Mouse (Mus musculus) megakaryocyte-erythroid progenitor cell, adult 5-6 weeks (primary cell): ENCODE measurements around the gene Gimap7. TPM values are rescaled to one million over a fixed set of nuclear protein-coding genes. Genes with fewer than 3 reads are reported as not detected.

Experiments used
- ATAC-seq: replicated peaks from 2 replicates; pipeline ENCODE4 v1.8.0; 2016; ENCODE audit warnings: mild to moderate bottlenecking, inconsistent platforms; ENCODE audit not compliant: severe bottlenecking, poor library complexity, low FRiP score, low TSS enrichment
- total RNA-seq, 2 experiments: library from RNA; stranded (forward) in 1 of 2; stranded (reverse) in 1 of 2; fragments of 200-1000, 215-1000 nt in 1 of 2; fragments of >200 nt in 1 of 2; fragmentation: Nextera tagmentation in 1 of 2; gene quantifications; 2 replicates each; pipeline ENCODE4 v1.2.3; 2014 to 2017

The Gimap7 gene
- total RNA-seq, 2 experiments from 2014 or later: 1.4 to 4.6 TPM

DNA sequence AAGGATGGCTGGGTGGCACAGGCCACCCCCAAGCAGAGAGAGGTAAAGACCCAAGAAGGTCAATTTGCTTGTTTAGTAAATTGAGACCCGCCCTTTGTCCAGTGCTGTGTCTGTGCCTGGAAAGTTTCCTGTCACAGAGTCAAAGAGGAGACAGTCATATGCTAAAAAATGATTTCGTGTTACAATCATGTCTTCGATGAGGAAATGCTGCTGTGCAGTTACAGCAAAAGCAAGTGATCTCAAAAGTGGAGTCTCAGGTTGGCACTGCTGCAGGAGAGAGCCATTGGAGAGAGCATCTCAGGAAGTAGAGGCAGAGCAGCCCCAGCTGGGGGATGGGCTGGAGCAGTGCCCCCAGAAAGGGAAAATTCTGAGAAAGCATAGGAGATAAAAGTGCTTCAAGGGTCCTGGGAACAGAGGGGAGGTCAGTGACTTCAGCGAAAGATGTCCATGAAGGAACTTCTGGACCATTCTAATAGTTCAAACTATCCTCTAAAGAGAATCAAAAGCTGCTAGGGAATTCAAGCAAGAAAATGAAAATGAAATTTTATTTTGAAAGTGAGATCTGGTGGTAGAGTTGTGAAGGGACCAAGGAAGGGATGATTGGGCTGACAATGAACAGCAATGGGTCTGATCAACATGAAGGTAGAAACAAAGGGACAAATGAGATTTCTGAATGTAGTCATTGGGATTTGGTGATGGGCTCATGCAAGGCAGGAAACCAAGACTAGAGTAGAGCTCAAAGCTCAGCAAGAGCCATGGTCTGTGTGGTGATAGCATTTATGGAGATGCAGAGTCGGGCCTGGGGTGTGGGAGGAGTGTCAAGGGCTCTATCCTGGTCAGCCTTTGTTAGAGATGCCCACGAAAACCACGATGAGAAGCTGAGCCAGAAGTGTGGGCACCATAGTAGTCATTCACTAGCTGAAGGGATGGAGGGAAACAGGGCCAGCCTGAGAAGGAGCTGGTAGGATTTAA is 32.4 kb upstream of the Gimap7 start:
- no peak for ATAC-seq

GRCm38 (mm10) chr6:48687077-48687476 is 31.3 kb upstream of the Gimap7 start:
- no peak for ATAC-seq

- no peak for ATAC-seq
These were observed 29.1 kb upstream of the Gimap7 start for GRCm38 (mm10) chr6:48689320-48689719.

- no peak for ATAC-seq
These were observed 25.5 kb upstream of the Gimap7 start for GRCm38 (mm10) chr6:48692962-48693361.

DNA sequence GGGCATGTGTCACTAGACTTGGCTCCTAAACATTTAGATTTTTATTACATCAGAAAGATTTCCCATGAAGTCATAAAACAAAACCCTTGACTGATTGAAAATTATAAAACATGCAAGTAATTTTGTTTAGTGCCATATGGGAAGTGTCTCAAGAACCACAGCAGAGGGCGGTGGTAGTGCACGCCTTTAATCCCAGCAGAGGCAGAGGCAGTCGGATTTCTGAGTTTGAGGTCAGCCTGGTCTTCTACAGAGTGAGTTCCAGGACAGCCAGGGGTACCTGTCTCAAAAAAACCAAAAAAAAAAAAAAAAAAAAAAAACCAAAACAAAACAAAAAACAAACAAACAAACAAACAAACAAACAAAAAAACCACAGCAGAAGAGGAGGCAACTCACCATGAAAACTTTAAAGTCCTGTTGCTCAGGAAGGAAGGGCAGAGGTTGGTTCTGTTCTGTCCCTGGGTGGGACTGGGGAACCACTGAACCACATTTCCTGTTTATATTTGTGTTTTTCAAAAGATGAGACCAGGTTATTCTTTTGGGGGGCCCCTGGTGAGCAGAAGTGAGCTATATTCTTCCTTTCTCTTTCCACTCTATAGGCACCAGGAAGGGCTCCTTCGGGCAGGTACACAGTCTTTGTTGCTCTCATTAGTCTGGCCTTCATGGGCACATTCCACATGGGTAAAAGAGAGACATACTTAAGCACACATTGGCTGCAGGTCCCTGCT is 21.4 kb upstream of the Gimap7 start:
- no peak for ATAC-seq

GRCm38 (mm10) chr6:48697555-48697930 is 20.9 kb upstream of the Gimap7 start:
- ATAC-seq: no peak

DNA sequence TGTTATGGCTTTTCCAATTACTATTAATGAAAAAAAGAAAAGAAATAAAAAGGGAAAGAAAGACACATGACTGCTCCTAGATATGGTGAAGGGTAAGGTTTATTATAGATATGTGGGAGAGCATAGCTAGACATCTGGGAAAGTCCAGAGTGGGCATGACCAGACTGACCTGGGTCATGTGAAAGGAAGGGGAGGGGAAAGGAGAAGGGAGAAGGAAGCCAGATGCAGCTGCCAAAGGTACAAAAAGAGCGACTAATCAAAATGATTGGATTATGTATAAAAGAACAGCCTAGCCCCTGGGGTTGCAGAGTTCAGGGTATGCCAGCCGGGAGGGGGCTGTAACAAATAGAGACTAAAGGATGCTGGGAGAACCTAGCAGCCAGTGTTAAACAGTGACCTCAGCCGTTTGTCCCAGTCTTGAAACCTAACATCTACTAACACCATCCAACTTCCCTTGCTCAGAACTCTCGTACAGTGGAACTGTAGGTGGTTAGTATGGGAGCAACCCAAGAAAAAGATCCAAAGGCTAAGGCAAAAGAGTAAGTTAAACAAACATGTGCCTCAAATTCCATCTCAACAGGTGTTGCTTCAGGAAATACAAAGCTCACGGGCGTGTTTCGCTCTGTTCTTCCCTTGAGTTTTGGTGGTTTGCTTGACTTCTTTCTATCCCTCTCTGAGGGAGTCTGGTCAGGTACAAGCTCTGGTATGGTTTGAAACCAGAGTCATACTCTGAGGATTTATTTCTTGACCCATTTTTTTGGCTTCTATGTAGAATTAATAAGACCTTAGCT is 20.2 kb upstream of the Gimap7 start:
- no peak for ATAC-seq

GRCm38 (mm10) chr6:48698888-48699287 is 19.5 kb upstream of the Gimap7 start:
- ATAC-seq: no peak

GRCm38 (mm10) chr6:48700251-48701075 is 18.0 kb upstream of the Gimap7 start:
- no peak for ATAC-seq

- ATAC-seq: no peak
These were observed 16.3 kb upstream of the Gimap7 start for GRCm38 (mm10) chr6:48702146-48702545.

GRCm38 (mm10) chr6:48702601-48703000 is 15.8 kb upstream of the Gimap7 start:
- ATAC-seq: no peak

GRCm38 (mm10) chr6:48704146-48704545 is 14.3 kb upstream of the Gimap7 start:
- ATAC-seq: no peak

DNA sequence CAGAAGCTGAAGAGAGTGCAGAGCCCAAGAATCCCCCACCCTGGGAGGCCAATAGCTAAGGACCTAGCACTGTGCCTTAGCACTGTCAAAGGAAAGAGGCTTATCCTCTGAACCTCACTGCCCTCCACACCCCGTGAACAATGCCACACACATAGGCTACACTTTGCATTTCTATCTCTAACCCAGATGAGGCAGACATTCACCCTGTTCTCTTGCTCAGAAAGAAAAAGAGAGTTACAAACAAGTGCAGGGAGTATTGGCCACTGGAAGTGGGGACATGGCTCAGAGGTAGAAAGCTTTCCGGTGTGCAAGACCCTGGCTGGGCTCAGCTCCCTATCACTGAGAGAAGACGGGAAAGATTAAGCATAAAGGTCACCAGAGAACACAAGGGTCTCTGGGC is 12.3 kb upstream of the Gimap7 start:
- no peak for ATAC-seq

- ATAC-seq: no peak
These were observed 1.9 kb downstream of the Gimap7 start for GRCm38 (mm10) chr6:48720326-48720725.

GRCm38 (mm10) chr6:48723468-48723867 is 5.0 kb downstream of the Gimap7 start:
- ATAC-seq: no peak

DNA sequence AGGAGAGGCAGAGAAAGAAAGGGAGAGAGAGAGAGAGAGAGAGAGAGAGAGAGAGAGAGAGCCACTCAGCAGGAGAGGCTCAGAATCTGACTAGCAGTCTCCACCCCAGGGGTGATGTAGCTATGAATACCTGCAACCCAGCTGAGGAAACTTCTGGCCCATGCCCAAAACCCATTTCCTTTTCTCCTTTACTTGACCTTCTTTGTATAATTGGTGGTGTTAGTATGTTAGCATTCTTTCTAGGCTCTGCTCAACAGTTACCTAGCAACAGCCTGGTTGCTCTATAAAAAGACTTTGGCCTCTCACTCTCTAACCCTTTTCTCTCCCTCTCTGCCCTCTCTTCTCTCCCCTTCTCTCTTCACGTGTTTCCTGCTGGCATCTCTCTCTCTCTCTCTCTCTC is 7.1 kb downstream of the Gimap7 start:
- no peak for ATAC-seq

- no peak for ATAC-seq
These were observed 9.3 kb downstream of the Gimap7 start for GRCm38 (mm10) chr6:48727761-48728160.

DNA sequence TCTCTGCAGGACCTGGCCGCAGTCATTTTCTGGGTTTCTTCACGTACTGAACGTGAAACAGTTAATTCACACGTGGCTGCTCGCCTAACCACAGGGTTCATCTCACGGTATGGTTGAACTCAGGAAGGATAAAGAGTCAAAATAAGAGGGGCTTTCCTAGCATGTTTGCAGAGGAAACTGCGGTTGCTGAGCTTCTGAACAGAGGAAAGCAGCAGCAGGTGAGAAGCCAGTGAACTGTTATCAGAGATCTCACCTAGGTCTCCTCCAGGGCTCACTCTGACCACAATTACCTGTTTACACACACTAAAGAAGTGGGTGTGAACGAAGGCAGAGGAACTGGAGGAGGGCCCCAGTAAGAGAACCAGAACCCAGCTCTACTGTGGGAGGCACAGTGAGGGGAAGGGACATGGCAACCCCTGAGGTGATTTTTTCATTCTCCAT is 14.5 kb downstream of the Gimap7 start:
- ATAC-seq: no peak

GRCm38 (mm10) chr6:48733660-48734059 is 15.2 kb downstream of the Gimap7 start:
- no peak for ATAC-seq
